Mouse (Mus musculus): Measurements from ENCODE around the gene Cd8b1. TPM values are rescaled to one million over a fixed set of nuclear protein-coding genes. Genes with fewer than 3 reads are reported as not detected.

The Cd8b1 gene
- polyA plus RNA-seq (2012; rRNA removed) = 712 and 845 TPM in 2 replicates

- Histone ChIP-seq H3K36me3 (ENCODE audit: control insufficient read depth, insufficient read depth, low read length) (peaks cover 35% of the 10 kb centered on the region), H3K4me3 (ENCODE audit: control insufficient read depth, insufficient read depth, low read length) (peak within 1 kb of the TSS; percentile 67), H3K27ac (ENCODE audit: control insufficient read depth, insufficient read depth, low read length) (peak within 1 kb of the TSS; percentile 97), H3K4me1 (replicated peaks; ENCODE audit: control insufficient read depth, insufficient read depth, low read length) (peaks cover 26% of the 10 kb centered on the region), H3K27me3 (ENCODE audit: control insufficient read depth, insufficient read depth, low read length) (no peaks in the 10 kb centered on the region)
- TF ChIP-seq CTCF (IDR thresholded peaks at IDR 0.05; ENCODE audit: borderline replicate concordance, control insufficient read depth, extremely low read depth, insufficient read depth, low read length, poor library complexity) (no peak), POLR2A (IDR thresholded peaks at IDR 0.05; ENCODE audit: control insufficient read depth, extremely low read depth, insufficient read depth, low read length, poor library complexity) (peak; percentile 95)
- DNase-seq = peak; percentile 92
- WGBS = 15% methylated on average over 7 of the region's 7 CpGs
Measured at GRCm38 (mm10) chr6:71322491-71322921, at the start of gene Cd8b1. TSS of gene Cd8b1 (plus strand) at chr6:71322788.

GRCm38 (mm10) chr6:71273715-71274114 is 48.9 kb upstream of the Cd8b1 start:
- no peak for DNase-seq
- TF ChIP-seq CTCF (IDR thresholded peaks at IDR 0.05; ENCODE audit: borderline replicate concordance, control insufficient read depth, extremely low read depth, insufficient read depth, low read length, poor library complexity) (no peak), POLR2A (IDR thresholded peaks at IDR 0.05; ENCODE audit: control insufficient read depth, extremely low read depth, insufficient read depth, low read length, poor library complexity) (no peak)
- no peak overlapping the region for H3K4me3 ChIP-seq (ENCODE audit: control insufficient read depth, insufficient read depth, low read length)
- no peaks in the 10 kb centered on the region for H3K36me3 ChIP-seq (ENCODE audit: control insufficient read depth, insufficient read depth, low read length)
- WGBS = 97% methylated on average over 1 of the region's 1 CpGs
- peaks cover 15% of the 10 kb centered on the region for H3K4me1 ChIP-seq (replicated peaks; ENCODE audit: control insufficient read depth, insufficient read depth, low read length)
- H3K27ac ChIP-seq (ENCODE audit: control insufficient read depth, insufficient read depth, low read length) = no peak overlapping the region
- H3K27me3 ChIP-seq (ENCODE audit: control insufficient read depth, insufficient read depth, low read length) = no peaks in the 10 kb centered on the region

GRCm38 (mm10) chr6:71274621-71275020 is 48.0 kb upstream of the Cd8b1 start:
- WGBS = 90% methylated on average over 1 of the region's 1 CpGs
- H3K27me3 ChIP-seq (ENCODE audit: control insufficient read depth, insufficient read depth, low read length) = no peaks in the 10 kb centered on the region
- H3K36me3 ChIP-seq (ENCODE audit: control insufficient read depth, insufficient read depth, low read length) = no peaks in the 10 kb centered on the region
- no peak for TF ChIP-seq POLR2A (IDR thresholded peaks at IDR 0.05; ENCODE audit: control insufficient read depth, extremely low read depth, insufficient read depth, low read length, poor library complexity)
- no peak for TF ChIP-seq CTCF (IDR thresholded peaks at IDR 0.05; ENCODE audit: borderline replicate concordance, control insufficient read depth, extremely low read depth, insufficient read depth, low read length, poor library complexity)
- H3K27ac ChIP-seq (ENCODE audit: control insufficient read depth, insufficient read depth, low read length) = no peak overlapping the region
- H3K4me1 ChIP-seq (replicated peaks; ENCODE audit: control insufficient read depth, insufficient read depth, low read length) = peaks cover 15% of the 10 kb centered on the region
- H3K4me3 ChIP-seq (ENCODE audit: control insufficient read depth, insufficient read depth, low read length) = no peak overlapping the region
- DNase-seq = no peak

GRCm38 (mm10) chr6:71279418-71279817 is 43.2 kb upstream of the Cd8b1 start:
- 80% methylated on average over 1 of the region's 1 CpGs for WGBS
- no peak for TF ChIP-seq POLR2A (IDR thresholded peaks at IDR 0.05; ENCODE audit: control insufficient read depth, extremely low read depth, insufficient read depth, low read length, poor library complexity)

GRCm38 (mm10) chr6:71293509-71293908 is 29.1 kb upstream of the Cd8b1 start:
- 86% methylated on average over 14 of the region's 14 CpGs for WGBS
- DNase-seq = no peak
- TF ChIP-seq CTCF (IDR thresholded peaks at IDR 0.05; ENCODE audit: borderline replicate concordance, control insufficient read depth, extremely low read depth, insufficient read depth, low read length, poor library complexity) = no peak
- TF ChIP-seq POLR2A (IDR thresholded peaks at IDR 0.05; ENCODE audit: control insufficient read depth, extremely low read depth, insufficient read depth, low read length, poor library complexity) = no peak
- no peak overlapping the region for H3K27ac ChIP-seq (ENCODE audit: control insufficient read depth, insufficient read depth, low read length)
- H3K4me3 ChIP-seq (ENCODE audit: control insufficient read depth, insufficient read depth, low read length) = no peak overlapping the region
- H3K36me3 ChIP-seq (ENCODE audit: control insufficient read depth, insufficient read depth, low read length) = no peaks in the 10 kb centered on the region
- no peaks in the 10 kb centered on the region for H3K27me3 ChIP-seq (ENCODE audit: control insufficient read depth, insufficient read depth, low read length)
- H3K4me1 ChIP-seq (replicated peaks; ENCODE audit: control insufficient read depth, insufficient read depth, low read length) = 0 out of 2 replicates have a peak, but pooled peaks cover 7% of the 10 kb centered on the region

More at GRCm38 (mm10) chr6:71279418-71279817, 43.2 kb upstream of the Cd8b1 start:
- no peaks in the 10 kb centered on the region for H3K27me3 ChIP-seq (ENCODE audit: control insufficient read depth, insufficient read depth, low read length)
- no peak overlapping the region for H3K27ac ChIP-seq (ENCODE audit: control insufficient read depth, insufficient read depth, low read length)
- H3K4me1 ChIP-seq (replicated peaks; ENCODE audit: control insufficient read depth, insufficient read depth, low read length) = peaks cover 2% of the 10 kb centered on the region; the same call in 1 of the 2 replicates
- DNase-seq = no peak
- no peak overlapping the region for H3K4me3 ChIP-seq (ENCODE audit: control insufficient read depth, insufficient read depth, low read length)
- H3K36me3 ChIP-seq (ENCODE audit: control insufficient read depth, insufficient read depth, low read length) = peaks cover 6% of the 10 kb centered on the region

GRCm38 (mm10) chr6:71295303-71295702 is 27.3 kb upstream of the Cd8b1 start:
- Histone ChIP-seq H3K4me3 (ENCODE audit: control insufficient read depth, insufficient read depth, low read length) (no peak overlapping the region), H3K36me3 (ENCODE audit: control insufficient read depth, insufficient read depth, low read length) (no peaks in the 10 kb centered on the region), H3K4me1 (replicated peaks; ENCODE audit: control insufficient read depth, insufficient read depth, low read length) (peaks cover 10% of the 10 kb centered on the region), H3K27me3 (ENCODE audit: control insufficient read depth, insufficient read depth, low read length) (no peaks in the 10 kb centered on the region), H3K27ac (ENCODE audit: control insufficient read depth, insufficient read depth, low read length) (no peak overlapping the region)
- WGBS = 80% methylated on average over 6 of the region's 6 CpGs
- no peak for DNase-seq
- no peak for TF ChIP-seq CTCF (IDR thresholded peaks at IDR 0.05; ENCODE audit: borderline replicate concordance, control insufficient read depth, extremely low read depth, insufficient read depth, low read length, poor library complexity)
- no peak for TF ChIP-seq POLR2A (IDR thresholded peaks at IDR 0.05; ENCODE audit: control insufficient read depth, extremely low read depth, insufficient read depth, low read length, poor library complexity)

GRCm38 (mm10) chr6:71298051-71298450 is 24.5 kb upstream of the Cd8b1 start:
- Histone ChIP-seq H3K4me1 (replicated peaks; ENCODE audit: control insufficient read depth, insufficient read depth, low read length) (peaks cover 27% of the 10 kb centered on the region), H3K4me3 (ENCODE audit: control insufficient read depth, insufficient read depth, low read length) (no peak overlapping the region), H3K36me3 (ENCODE audit: control insufficient read depth, insufficient read depth, low read length) (no peaks in the 10 kb centered on the region), H3K27ac (ENCODE audit: control insufficient read depth, insufficient read depth, low read length) (no peak overlapping the region), H3K27me3 (ENCODE audit: control insufficient read depth, insufficient read depth, low read length) (no peaks in the 10 kb centered on the region)
- 73% methylated on average over 2 of the region's 2 CpGs for WGBS
- TF ChIP-seq POLR2A (IDR thresholded peaks at IDR 0.05; ENCODE audit: control insufficient read depth, extremely low read depth, insufficient read depth, low read length, poor library complexity) (no peak), CTCF (IDR thresholded peaks at IDR 0.05; ENCODE audit: borderline replicate concordance, control insufficient read depth, extremely low read depth, insufficient read depth, low read length, poor library complexity) (no peak)
- DNase-seq = no peak

All from thymus, adult 2 months (tissue).